Mouse (Mus musculus) myocyte (in vitro differentiated cells): ENCODE data around the gene Bsnd.

Experiments used
- CEBPB ChIP-seq: IDR thresholded peaks from 2 replicates; pipeline ENCODE4 v1.6.1; 2011; ENCODE audit warnings: mild to moderate bottlenecking, moderate library complexity; ENCODE audit not compliant: poor library complexity, insufficient read depth, severe bottlenecking
- MAX ChIP-seq: IDR thresholded peaks from one replicate; pipeline ENCODE4 v1.6.1; 2011; ENCODE audit warnings: low read depth, mild to moderate bottlenecking, control low read depth
- POLR2A ChIP-seq: IDR thresholded peaks from one replicate; pipeline ENCODE4 v1.6.1; 2011; ENCODE audit warnings: low read depth, mild to moderate bottlenecking, control low read depth, moderate library complexity; ENCODE audit not compliant: insufficient read length

- TF ChIP-seq POLR2A = no peak
- TF ChIP-seq CEBPB = no peak
- no peak for TF ChIP-seq MAX
Observed at GRCm38 (mm10) chr4:106472335-106472734, 19.7 kb downstream of the Bsnd start.
